Mouse (Mus musculus): ENCODE data around the gene Wdr74.

- TF ChIP-seq CTCF (IDR thresholded peaks at IDR 0.05; ENCODE audit: borderline replicate concordance, insufficient read depth, low read depth, low read length) = no peak
- TF ChIP-seq POLR2A (IDR thresholded peaks at IDR 0.05; ENCODE audit: borderline replicate concordance, insufficient read depth, low read length) = no peak
Measured at GRCm38 (mm10) chr19:8706930-8707329, 28.7 kb upstream of the Wdr74 start.
